Mouse (Mus musculus) CH12.LX (cell line): ENCODE measurements around the gene Slc5a4b. TPM values are rescaled to one million over a fixed set of nuclear protein-coding genes. Genes with fewer than 3 reads are reported as not detected.

Source experiments
- DNase-seq: peaks from one replicate; pipeline ENCODE4 v3.0.0-alpha.2; 2013; ENCODE audit errors: extremely low read depth
- H3K27ac ChIP-seq: 2 replicates; pipeline ENCODE4 v1.5.1; 2012; ENCODE audit warnings: low read depth, mild to moderate bottlenecking, control low read depth, moderate library complexity; ENCODE audit not compliant: insufficient read depth
- H3K27me3 ChIP-seq: replicated peaks from 2 replicates; pipeline ENCODE3; 2012; ENCODE audit warnings: inconsistent platforms
- H3K36me3 ChIP-seq, 2 experiments: replicated peaks in 1 of 2; 2 replicates each; pipeline versions ENCODE3 to v1.6.1; 2012; ENCODE audit warnings: inconsistent platforms in 1 of 2, low read length in 1 of 2, mild to moderate bottlenecking in 1 of 2, mixed read lengths in 1 of 2, moderate library complexity in 1 of 2; ENCODE audit not compliant: control insufficient read depth in 1 of 2, insufficient read depth in 1 of 2
- H3K4me1 ChIP-seq, 2 experiments: 2 replicates each; pipeline ENCODE4 v1.6.1; 2012; ENCODE audit warnings: inconsistent platforms in 1 of 2, moderate library complexity in 1 of 2; ENCODE audit not compliant: insufficient read depth in 2 of 2, control insufficient read depth in 1 of 2
- H3K4me2 ChIP-seq: 2 replicates; pipeline ENCODE4 v1.6.1; 2012; ENCODE audit warnings: low read depth, mild to moderate bottlenecking, control low read depth; ENCODE audit not compliant: poor library complexity, insufficient read depth, severe bottlenecking
- H3K4me3 ChIP-seq, 3 experiments: fragments of 150-350 bp in 1 of 3; sonication (generic) in 1 of 3; replicated peaks in 1 of 3; 2 replicates each; pipeline versions ENCODE3 to v1.5.1; 2011 to 2012; ENCODE audit warnings: low read depth in 2 of 3, low read length in 2 of 3, mild to moderate bottlenecking in 2 of 3, moderate library complexity in 2 of 3, control low read depth in 1 of 3, improper control_type of control experiment in 1 of 3, inconsistent platforms in 1 of 3, mixed read lengths in 1 of 3; ENCODE audit not compliant: poor library complexity in 1 of 3
- H3K79me2 ChIP-seq: replicated peaks from 2 replicates; pipeline ENCODE4 v1.6.1; 2012; ENCODE audit warnings: mild to moderate bottlenecking, moderate library complexity; ENCODE audit not compliant: control insufficient read depth, poor library complexity, insufficient read depth, severe bottlenecking; ENCODE audit errors: extremely low read depth
- H3K9ac ChIP-seq: 2 replicates; pipeline ENCODE4 v1.6.1; 2012; ENCODE audit warnings: low read depth, mild to moderate bottlenecking, control low read depth, moderate library complexity; ENCODE audit not compliant: insufficient read depth
- H3K9me3 ChIP-seq: replicated peaks from 2 replicates; pipeline ENCODE3; 2012; ENCODE audit warnings: low read length, inconsistent platforms, mixed read lengths
- BHLHE40 ChIP-seq: IDR thresholded peaks from 2 replicates; pipeline ENCODE4 v1.6.1; 2011; ENCODE audit warnings: mild to moderate bottlenecking, low read depth, low read length, improper control_type of control experiment
- CHD1 ChIP-seq: IDR thresholded peaks from 2 replicates; pipeline ENCODE4 v1.6.1; 2012; ENCODE audit warnings: low read depth, low read length, improper control_type of control experiment, inconsistent platforms
- CTCF ChIP-seq, 2 experiments: IDR thresholded peaks in 1 of 2; conservative IDR thresholded peaks in 1 of 2; 2 replicates each; pipeline ENCODE4 v1.5.1; 2011 to 2012; ENCODE audit warnings: low read depth in 2 of 2, low read length in 2 of 2, improper control_type of control experiment in 1 of 2, inconsistent platforms in 1 of 2, mild to moderate bottlenecking in 1 of 2, moderate library complexity in 1 of 2
- ETS1 ChIP-seq: conservative IDR thresholded peaks from 2 replicates; pipeline ENCODE4 v1.6.1; 2012; ENCODE audit warnings: low read depth, mild to moderate bottlenecking, inconsistent platforms, low read length, improper control_type of control experiment, moderate library complexity
- IRF4 ChIP-seq: IDR thresholded peaks from 2 replicates; pipeline ENCODE4 v1.6.1; 2014; ENCODE audit warnings: low read depth, mild to moderate bottlenecking, inconsistent platforms, low read length, improper control_type of control experiment
- JUN ChIP-seq: IDR thresholded peaks from 2 replicates; pipeline ENCODE4 v1.6.1; 2011; ENCODE audit warnings: low read depth, mild to moderate bottlenecking, low read length, improper control_type of control experiment, moderate library complexity; ENCODE audit not compliant: insufficient read depth
- JUND ChIP-seq: conservative IDR thresholded peaks from 2 replicates; pipeline ENCODE4 v1.6.1; 2011; ENCODE audit warnings: low read depth, low read length, improper control_type of control experiment
- KAT2A ChIP-seq: IDR thresholded peaks from 2 replicates; pipeline ENCODE4 v1.6.1; 2012; ENCODE audit warnings: low read length, improper control_type of control experiment, inconsistent platforms; ENCODE audit not compliant: insufficient replicate concordance
- MAZ ChIP-seq: IDR thresholded peaks from 2 replicates; pipeline ENCODE4 v1.6.1; 2012; ENCODE audit warnings: low read depth, mild to moderate bottlenecking, inconsistent platforms, low read length, improper control_type of control experiment, moderate library complexity
- MEF2A ChIP-seq: IDR thresholded peaks from 2 replicates; pipeline ENCODE4 v1.6.1; 2014; ENCODE audit warnings: low read depth, mild to moderate bottlenecking, inconsistent platforms, low read length, improper control_type of control experiment, borderline replicate concordance
- MYC ChIP-seq: IDR thresholded peaks from 2 replicates; pipeline ENCODE4 v1.6.1; 2011; ENCODE audit warnings: low read depth, mild to moderate bottlenecking, improper control_type of control experiment, low read length
- PAX5 ChIP-seq: IDR thresholded peaks from 2 replicates; pipeline ENCODE4 v1.6.1; 2012; ENCODE audit warnings: low read length, inconsistent platforms, mixed read lengths
- POLR2A ChIP-seq: IDR thresholded peaks from 2 replicates; pipeline ENCODE4 v1.6.1; 2011; ENCODE audit warnings: low read depth, mild to moderate bottlenecking, improper control_type of control experiment, low read length
- POLR2AphosphoS2 ChIP-seq: IDR thresholded peaks from 2 replicates; pipeline ENCODE4 v1.6.1; 2011; ENCODE audit warnings: low read depth, low read length, improper control_type of control experiment
- SIN3A ChIP-seq: IDR thresholded peaks from 2 replicates; pipeline ENCODE4 v1.6.1; 2012; ENCODE audit warnings: low read length, improper control_type of control experiment, inconsistent platforms
- TBP ChIP-seq: conservative IDR thresholded peaks from 2 replicates; pipeline ENCODE4 v1.6.1; 2011; ENCODE audit warnings: low read depth, low read length, improper control_type of control experiment
- TCF12 ChIP-seq: IDR thresholded peaks from 2 replicates; pipeline ENCODE4 v1.6.1; 2014; ENCODE audit warnings: low read depth, mild to moderate bottlenecking, inconsistent platforms, low read length, improper control_type of control experiment
- UBTF ChIP-seq: IDR thresholded peaks from 2 replicates; pipeline ENCODE4 v1.6.1; 2012; ENCODE audit warnings: low read depth, mild to moderate bottlenecking, inconsistent platforms, low read length, improper control_type of control experiment, moderate library complexity
- USF1 ChIP-seq: IDR thresholded peaks from 2 replicates; pipeline ENCODE4 v1.6.1; 2014; ENCODE audit warnings: low read depth, mild to moderate bottlenecking, inconsistent platforms, low read length, improper control_type of control experiment
- ZC3H11A ChIP-seq: IDR thresholded peaks from 2 replicates; pipeline ENCODE4 v1.6.1; 2012; ENCODE audit warnings: low read depth, mild to moderate bottlenecking, inconsistent platforms, low read length, improper control_type of control experiment
- dilution Hi-C: fragments of 300-500 bp; cut with MboI; formaldehyde crosslinking; loops from 2 replicates; pipeline ENCODE4 v1.14.3; 2020; ENCODE audit warnings: low sequenced_read_pairs; ENCODE audit not compliant: extremely low pct_unique_long_range_greater_than_20kb, extremely low pct_ligation_motif_present
- in situ Hi-C: fragments of 300-500 bp; cut with MboI; formaldehyde crosslinking; loops from 3 replicates; pipeline ENCODE4 v1.14.3; 2019; ENCODE audit warnings: low sequenced_read_pairs, low pct_ligation_motif_present, low pct_unique_long_range_greater_than_20kb, mixed read lengths
- polyA plus RNA-seq: library from polyadenylated mRNA; unstranded; fragments of >175 nt; gene quantifications from 2 replicates; pipeline ENCODE4 v1.2.1, GENCODE M21; 2012; ENCODE audit warnings: low read depth; ENCODE audit not compliant: insufficient read length
- total RNA-seq, 2 experiments: library from RNA; depleted of rRNA; stranded (reverse); fragments of 300-350 nt in 1 of 2; fragments of >200 nt in 1 of 2; gene quantifications; 2 replicates each; pipeline ENCODE4 v1.2.3; 2012 to 2014

The Slc5a4b gene
- total and polyA plus RNA-seq, 3 experiments = not detected

DNA sequence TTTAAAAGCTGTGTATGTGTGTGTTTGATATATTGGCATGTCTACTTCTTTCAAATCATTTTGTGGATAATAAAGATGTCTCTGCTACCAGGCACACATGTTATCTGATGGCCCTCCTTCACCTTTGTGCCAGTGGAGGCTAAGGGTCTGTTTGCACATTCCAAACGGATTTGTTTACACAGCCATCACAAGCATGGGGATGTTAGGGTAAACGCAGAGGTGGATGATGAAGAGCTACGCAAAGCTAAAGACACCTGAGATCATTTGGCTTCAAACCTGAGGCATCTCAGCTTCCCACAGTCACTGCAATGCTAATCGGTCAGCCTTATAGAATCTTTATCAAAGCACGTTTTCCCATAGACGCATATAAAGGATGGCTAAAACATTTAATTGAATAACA is 61.8 kb downstream of the Slc5a4b start:
- Histone ChIP-seq H3K4me2 (no peak overlapping the region), H3K79me2 (no peaks in the 10 kb centered on the region), H3K36me3 (peaks cover 4 to 6% of the 10 kb centered on the region in 2 experiments), H3K9ac (no peak overlapping the region), H3K9me3 (no peaks in the 10 kb centered on the region), H3K27me3 (no peaks in the 10 kb centered on the region), H3K27ac (no peak overlapping the region), H3K4me1 (no peaks in the 10 kb centered on the region), H3K4me3 (no peak overlapping the region)
- TF ChIP-seq IRF4 (no peak), UBTF (no peak), BHLHE40 (no peak), POLR2AphosphoS2 (no peak), MAZ (no peak), POLR2A (no peak), CHD1 (no peak), ETS1 (no peak), TBP (no peak), PAX5 (no peak), SIN3A (no peak), CTCF (conservative IDR thresholded peaks at IDR 0.05 in 1 of 2, IDR thresholded peaks at IDR 0.05 in 1 of 2; ENCODE audit: low read depth in 2 of 2, low read length in 2 of 2) (no peak), MEF2A (no peak), JUN (no peak), USF1 (no peak), MYC (no peak), TCF12 (no peak), KAT2A (no peak), JUND (no peak)
- no peak for DNase-seq
- dilution Hi-C loops (no loop called here), in situ Hi-C loops (no loop called here)

- Histone ChIP-seq H3K4me1 (no peaks in the 10 kb centered on the region), H3K27ac (no peak overlapping the region), H3K4me3 (no peak overlapping the region), H3K4me2 (no peak overlapping the region), H3K9me3 (no peaks in the 10 kb centered on the region), H3K36me3 (peaks cover 12 to 16% of the 10 kb centered on the region in 2 experiments), H3K79me2 (no peaks in the 10 kb centered on the region), H3K27me3 (no peaks in the 10 kb centered on the region), H3K9ac (no peak overlapping the region)
- dilution Hi-C loops = no loop called here
- TF ChIP-seq UBTF (no peak), ZC3H11A (no peak), MAZ (no peak)
- no peak for DNase-seq
- in situ Hi-C loops = no loop called here
These were observed 63.4 kb downstream of the Slc5a4b start for GRCm38 (mm10) chr10:76047182-76047869.
